Mouse (Mus musculus): Measurements from ENCODE around the gene Cox19. TPM values are rescaled to one million over a fixed set of nuclear protein-coding genes. Genes with fewer than 3 reads are reported as not detected.

Cox19 gene
- polyA plus RNA-seq, 1 experiment, result 118 TPM

- DNase-seq (ENCODE audit: low read depth), result no peak
These were observed 57.1 kb downstream of the Cox19 start for GRCm38 (mm10) chr5:139294089-139294488.

GRCm38 (mm10) chr5:139291811-139292560, 59.2 kb downstream of the Cox19 start:
- DNase-seq (ENCODE audit: low read depth), result no peak

GRCm38 (mm10) chr5:139290467-139291259, 60.6 kb downstream of the Cox19 start:
- no peak for DNase-seq (ENCODE audit: low read depth)

- DNase-seq (ENCODE audit: low read depth), result no peak
These were observed 62.6 kb downstream of the Cox19 start for GRCm38 (mm10) chr5:139288591-139288990.

- no peak for DNase-seq (ENCODE audit: low read depth)
These were observed 63.4 kb downstream of the Cox19 start for GRCm38 (mm10) chr5:139287787-139288186.

- DNase-seq (ENCODE audit: low read depth), result no peak
These were observed 64.1 kb downstream of the Cox19 start for GRCm38 (mm10) chr5:139287099-139287498.

Other genes with a start within 250 kb of the Cox19 start
- gene Prkar1b, start 201.4 kb downstream of the Cox19 start, polyA plus RNA-seq (2012; rRNA removed), result 3.5 and 5.1 TPM in 2 replicates
- 13.9 and 16.0 TPM in 2 replicates for gene Dnaaf5, start 201.2 kb downstream of the Cox19 start, polyA plus RNA-seq (2012; rRNA removed)
- gene Sun1, start 150.8 kb downstream of the Cox19 start, polyA plus RNA-seq (2012; rRNA removed), result 42.9 and 43.6 TPM in 2 replicates
- gene Get4, start 99.1 kb downstream of the Cox19 start, polyA plus RNA-seq (2012; rRNA removed), result 96.8 and 99.1 TPM in 2 replicates
- gene Adap1, start 25.8 kb downstream of the Cox19 start, polyA plus RNA-seq (2012; rRNA removed), result 10.7 and 22.6 TPM in 2 replicates
- not detected in 2 replicates for gene Cyp2w1, start 1.2 kb upstream of the Cox19 start, polyA plus RNA-seq (2012; rRNA removed)
- 28.6 and 37.7 TPM in 2 replicates for gene Gpr146, start 26.3 kb upstream of the Cox19 start, polyA plus RNA-seq (2012; rRNA removed)
- 1.4 and 1.6 TPM in 2 replicates for gene C130050O18Rik, start 53.9 kb upstream of the Cox19 start, polyA plus RNA-seq (2012; rRNA removed)
- gene Gper1, start 71.7 kb upstream of the Cox19 start, polyA plus RNA-seq (2012; rRNA removed), result 11.0 and 12.3 TPM in 2 replicates
- gene 3110082I17Rik, start 109.1 kb upstream of the Cox19 start, polyA plus RNA-seq (2012; rRNA removed), result 13.1 and 13.3 TPM in 2 replicates
- gene Zfand2a, start 133.1 kb upstream of the Cox19 start, polyA plus RNA-seq (2012; rRNA removed), result 22.3 and 26.0 TPM in 2 replicates
- gene Uncx, start 192.1 kb upstream of the Cox19 start, polyA plus RNA-seq (2012; rRNA removed), result not detected in 2 replicates